Mouse (Mus musculus) MEL (cell line): ENCODE measurements around the gene Cybc1. TPM values are rescaled to one million over a fixed set of nuclear protein-coding genes. Genes with fewer than 3 reads are reported as not detected.

Source experiments
- DNase-seq: peaks from one replicate; pipeline ENCODE4 v3.0.0; 2011; ENCODE audit warnings: low read depth, low spot score
- H3K27ac ChIP-seq: 2 replicates; pipeline ENCODE4 v1.5.1; 2012; ENCODE audit warnings: low read depth, mild to moderate bottlenecking, control low read depth, low read length, moderate library complexity; ENCODE audit not compliant: control insufficient read depth
- H3K27me3 ChIP-seq, 2 experiments: fragments of 150-350 bp in 1 of 2; sonication (generic) in 1 of 2; 2 replicates each; pipeline ENCODE4 v1.6.1; 2012; ENCODE audit warnings: low read length in 2 of 2, mild to moderate bottlenecking in 2 of 2, improper control_type of control experiment in 1 of 2, moderate library complexity in 1 of 2; ENCODE audit not compliant: insufficient read depth in 2 of 2, control insufficient read depth in 1 of 2
- H3K36me3 ChIP-seq, 2 experiments: 2 replicates each; pipeline ENCODE4 v1.6.1; 2012 to 2014; ENCODE audit warnings: low read length in 2 of 2, improper control_type of control experiment in 1 of 2, inconsistent platforms in 1 of 2, mild to moderate bottlenecking in 1 of 2; ENCODE audit not compliant: insufficient read depth in 2 of 2, control insufficient read depth in 1 of 2
- H3K4me1 ChIP-seq, 2 experiments: fragments of 150-350 bp in 1 of 2; sonication (generic) in 1 of 2; 2 replicates each; pipeline ENCODE4 v1.6.1; 2012; ENCODE audit warnings: low read length in 2 of 2, improper control_type of control experiment in 1 of 2, mild to moderate bottlenecking in 1 of 2; ENCODE audit not compliant: insufficient read depth in 2 of 2, control insufficient read depth in 1 of 2
- H3K4me3 ChIP-seq, 2 experiments: fragments of 150-350 bp in 1 of 2; sonication (generic) in 1 of 2; 2 replicates each; pipeline ENCODE4 v1.5.1; 2012; ENCODE audit warnings: low read depth in 2 of 2, low read length in 2 of 2, mild to moderate bottlenecking in 2 of 2, moderate library complexity in 2 of 2, control low read depth in 1 of 2, improper control_type of control experiment in 1 of 2; ENCODE audit not compliant: control insufficient read depth in 1 of 2, insufficient read depth in 1 of 2
- H3K79me2 ChIP-seq: 2 replicates; pipeline ENCODE4 v1.6.1; 2012; ENCODE audit warnings: mild to moderate bottlenecking, low read length, moderate library complexity; ENCODE audit not compliant: control insufficient read depth, poor library complexity, insufficient read depth
- H3K9ac ChIP-seq: 2 replicates; pipeline ENCODE4 v1.6.1; 2012; ENCODE audit warnings: low read depth, mild to moderate bottlenecking, control low read depth, low read length, moderate library complexity; ENCODE audit not compliant: control insufficient read depth, poor library complexity, severe bottlenecking
- H3K9me3 ChIP-seq: fragments of 150-350 bp; sonication (generic); replicated peaks from 2 replicates; pipeline ENCODE4 v1.6.1; 2012; ENCODE audit warnings: mild to moderate bottlenecking, low read length, improper control_type of control experiment, moderate library complexity; ENCODE audit not compliant: insufficient read depth
- CTCF ChIP-seq, 3 experiments: IDR thresholded peaks in 2 of 3; conservative IDR thresholded peaks in 1 of 3; 2 replicates each; pipeline ENCODE4 v1.5.1; 2011 to 2012; ENCODE audit warnings: low read length in 3 of 3, low read depth in 2 of 3, mild to moderate bottlenecking in 2 of 3, improper control_type of control experiment in 1 of 3, inconsistent platforms in 1 of 3, mixed read lengths in 1 of 3, moderate library complexity in 1 of 3; ENCODE audit not compliant: control insufficient read depth in 1 of 3, insufficient read depth in 1 of 3, poor library complexity in 1 of 3, severe bottlenecking in 1 of 3
- E2F4 ChIP-seq: IDR thresholded peaks from 2 replicates; pipeline ENCODE4 v1.6.1; 2011; ENCODE audit warnings: low read depth, low read length, improper control_type of control experiment, borderline replicate concordance
- ELF1 ChIP-seq: IDR thresholded peaks from 2 replicates; pipeline ENCODE4 v1.6.1; 2014; ENCODE audit warnings: low read depth, mild to moderate bottlenecking, inconsistent platforms, low read length, improper control_type of control experiment, moderate library complexity
- GABPA ChIP-seq: IDR thresholded peaks from 2 replicates; pipeline ENCODE4 v1.6.1; 2012; ENCODE audit warnings: low read depth, mild to moderate bottlenecking, inconsistent platforms, low read length, improper control_type of control experiment, moderate library complexity
- GATA1 ChIP-seq: IDR thresholded peaks from 2 replicates; pipeline ENCODE4 v1.6.1; 2011; ENCODE audit warnings: low read depth, low read length, improper control_type of control experiment
- HCFC1 ChIP-seq: IDR thresholded peaks from 2 replicates; pipeline ENCODE4 v1.6.1; 2012; ENCODE audit warnings: low read depth, mild to moderate bottlenecking, inconsistent platforms, low read length, improper control_type of control experiment, moderate library complexity
- KAT2A ChIP-seq: conservative IDR thresholded peaks from 2 replicates; pipeline ENCODE4 v1.6.1; 2012; ENCODE audit warnings: low read depth, low read length, improper control_type of control experiment, inconsistent platforms
- MAFK ChIP-seq: IDR thresholded peaks from 2 replicates; pipeline ENCODE4 v1.6.1; 2011; ENCODE audit warnings: low read depth, mild to moderate bottlenecking, low read length, improper control_type of control experiment, borderline replicate concordance
- MAX ChIP-seq: IDR thresholded peaks from 2 replicates; pipeline ENCODE4 v1.6.1; 2011; ENCODE audit warnings: low read length, improper control_type of control experiment
- MEF2A ChIP-seq: IDR thresholded peaks from 2 replicates; pipeline ENCODE4 v1.6.1; 2014; ENCODE audit warnings: low read depth, mild to moderate bottlenecking, inconsistent platforms, low read length, improper control_type of control experiment; ENCODE audit not compliant: poor library complexity, insufficient replicate concordance, severe bottlenecking; ENCODE audit errors: extremely low read depth
- MYB ChIP-seq: IDR thresholded peaks from 2 replicates; pipeline ENCODE4 v1.6.1; 2011; ENCODE audit warnings: mild to moderate bottlenecking, low read depth, low read length, improper control_type of control experiment
- MYC ChIP-seq: IDR thresholded peaks from 2 replicates; pipeline ENCODE4 v1.6.1; 2011; ENCODE audit warnings: low read depth, mild to moderate bottlenecking, low read length, improper control_type of control experiment, moderate library complexity
- NELFE ChIP-seq: IDR thresholded peaks from 2 replicates; pipeline ENCODE4 v1.6.1; 2011; ENCODE audit warnings: low read depth, low read length, improper control_type of control experiment
- NRF1 ChIP-seq: IDR thresholded peaks from 2 replicates; pipeline ENCODE4 v1.6.1; 2014; ENCODE audit warnings: low read depth, mild to moderate bottlenecking, inconsistent platforms, low read length, improper control_type of control experiment, moderate library complexity; ENCODE audit not compliant: poor library complexity, insufficient read depth, severe bottlenecking
- POLR2A ChIP-seq, 2 experiments: IDR thresholded peaks; 2 replicates each; pipeline ENCODE4 v1.6.1; 2011 to 2012; ENCODE audit warnings: low read length in 2 of 2, mild to moderate bottlenecking in 2 of 2, control low read depth in 1 of 2, improper control_type of control experiment in 1 of 2, low read depth in 1 of 2, moderate library complexity in 1 of 2; ENCODE audit not compliant: control insufficient read depth in 1 of 2, insufficient read depth in 1 of 2, poor library complexity in 1 of 2
- POLR2AphosphoS2 ChIP-seq: IDR thresholded peaks from 2 replicates; pipeline ENCODE4 v1.6.1; 2011; ENCODE audit warnings: low read length, improper control_type of control experiment
- RAD21 ChIP-seq: IDR thresholded peaks from 2 replicates; pipeline ENCODE4 v1.6.1; 2011; ENCODE audit warnings: mild to moderate bottlenecking, low read depth, low read length, improper control_type of control experiment
- TAL1 ChIP-seq: IDR thresholded peaks from 2 replicates; pipeline ENCODE4 v1.6.1; 2012; ENCODE audit warnings: mild to moderate bottlenecking, inconsistent platforms, low read length, moderate library complexity, mixed read lengths
- TBP ChIP-seq: IDR thresholded peaks from 2 replicates; pipeline ENCODE4 v1.8.0; 2011; ENCODE audit warnings: low read depth, low read length, improper control_type of control experiment
- ZMIZ1 ChIP-seq: IDR thresholded peaks from 2 replicates; pipeline ENCODE4 v1.6.1; 2012; ENCODE audit warnings: low read depth, mild to moderate bottlenecking, inconsistent platforms, low read length, improper control_type of control experiment, moderate library complexity
- ZNF384 ChIP-seq: IDR thresholded peaks from 2 replicates; pipeline ENCODE4 v1.6.1; 2012; ENCODE audit warnings: low read depth, mild to moderate bottlenecking, inconsistent platforms, low read length, improper control_type of control experiment
- polyA plus RNA-seq, 2 experiments: library from polyadenylated mRNA; stranded (reverse) in 1 of 2; unstranded in 1 of 2; fragments of >175 nt in 1 of 2; fragments of >200 nt in 1 of 2; gene quantifications; 2 replicates each; pipeline versions ENCODE4 v1.2.1 to v1.2.4; 2012; ENCODE audit warnings: low replicate concordance in 2 of 2, low read depth in 1 of 2; ENCODE audit not compliant: insufficient read length in 2 of 2, insufficient read depth in 1 of 2, missing spikeins in 1 of 2
- total RNA-seq: library from RNA; depleted of rRNA; stranded (reverse); fragments of 300-350 nt; gene quantifications from 2 replicates; pipeline ENCODE4 v1.2.3, GENCODE M21; 2012

Cybc1 gene
- total and polyA plus RNA-seq, 3 experiments, result 43.6 to 46.1 TPM; not detected in 1

DNA sequence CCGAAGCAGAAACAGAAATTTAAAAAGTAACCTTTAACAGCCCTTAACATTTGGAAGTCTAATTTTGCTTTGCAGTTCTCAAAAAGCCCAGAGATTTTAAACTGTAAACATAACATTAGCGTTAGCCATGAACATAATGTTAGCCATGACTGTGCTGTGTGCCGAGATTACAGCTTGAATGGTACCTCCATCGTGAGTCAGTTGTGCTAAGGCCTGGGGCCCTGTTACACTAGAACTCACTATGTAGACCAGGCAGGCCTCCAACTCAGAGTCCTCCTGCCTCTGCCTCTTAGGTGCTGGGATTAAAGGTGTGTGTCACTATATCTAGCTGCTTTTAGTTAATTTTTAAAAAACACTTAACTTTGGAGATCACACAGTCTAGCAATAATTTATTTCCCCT is 2.1 kb upstream of the Cybc1 start:
- no peak for TF ChIP-seq NELFE
- TF ChIP-seq ZMIZ1, result peak; percentile 11; the same call in 1 of the 2 replicates
- peak; percentile 55; the same call in 1 of the 2 replicates for TF ChIP-seq TBP
- TF ChIP-seq, all 39 proteins: peak for 2
- no peaks in the 10 kb centered on the region for H3K27me3 ChIP-seq
- H3K9ac ChIP-seq, result no peak overlapping the region
- no peak overlapping the region for H3K4me3 ChIP-seq
- H3K36me3 ChIP-seq, result peaks cover 2 to 41% of the 10 kb centered on the region in 2 experiments; a peak in 2 of 4 replicates
- H3K79me2 ChIP-seq, result peaks cover 14% of the 10 kb centered on the region
- no peaks in the 10 kb centered on the region for H3K9me3 ChIP-seq
- DNase-seq, result no peak
- peak overlapping the region; percentile 69; the same call in 1 of the 2 replicates for H3K27ac ChIP-seq
- H3K4me1 ChIP-seq, result peaks cover 27% of the 10 kb centered on the region in 2 experiments

DNA sequence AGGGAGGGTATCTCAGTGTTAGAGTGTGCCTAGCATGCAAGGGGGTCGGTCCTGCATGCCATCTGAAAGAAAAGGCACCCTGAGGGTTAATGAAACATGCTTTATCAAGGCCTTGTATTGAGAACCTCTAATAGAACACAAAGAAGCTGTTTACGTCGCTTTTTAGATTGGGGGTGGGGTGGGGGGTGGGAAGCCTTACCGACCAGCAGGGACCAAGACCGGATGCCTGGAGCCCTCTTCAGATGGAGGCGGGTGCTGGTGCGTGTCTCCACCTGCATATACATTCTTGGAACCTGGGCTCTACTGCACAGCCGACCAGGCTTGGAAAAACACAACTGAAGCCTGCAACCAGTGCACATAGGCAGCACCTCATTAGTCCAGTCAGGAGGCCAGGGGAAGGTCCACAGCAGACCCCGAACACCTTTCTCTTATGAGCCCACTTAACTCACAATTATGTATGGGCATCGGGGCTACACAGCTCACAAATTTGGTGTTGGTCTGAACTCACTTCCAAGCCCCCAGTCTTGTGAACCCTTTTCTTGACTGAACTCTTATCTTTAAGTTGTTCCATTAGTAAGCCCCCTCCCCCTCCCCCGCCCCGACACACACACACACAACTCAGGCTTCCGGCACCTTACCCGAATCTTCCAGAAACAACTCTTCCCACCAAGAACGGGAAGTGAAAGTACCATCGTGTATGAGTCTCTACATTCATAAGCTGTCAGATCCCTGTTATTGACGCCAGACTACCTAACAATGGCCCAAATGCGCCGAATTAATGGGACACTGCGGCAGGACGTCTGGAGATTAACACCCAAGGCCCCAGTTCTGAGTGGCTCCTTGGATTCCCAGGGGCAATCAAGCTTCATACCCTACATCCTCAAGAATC is 749 bp downstream of the Cybc1 start:
- TF ChIP-seq MEF2A (no peak), MYC (no peak), MAX (no peak; the same call in 1 of the 2 replicates), NRF1 (no peak), TAL1 (no peak), ZMIZ1 (no peak), RAD21 (no peak), GABPA (no peak), ELF1 (no peak), POLR2A (IDR thresholded peaks at IDR 0.05; ENCODE audit: control insufficient read depth in 1 of 2, insufficient read depth in 1 of 2, low read depth in 1 of 2, low read length in 2 of 2, poor library complexity in 1 of 2) (no peak), GATA1 (no peak), E2F4 (no peak), HCFC1 (no peak), CTCF (IDR thresholded peaks at IDR 0.05 in 2 of 3, conservative IDR thresholded peaks at IDR 0.05 in 1 of 3; ENCODE audit: control insufficient read depth in 1 of 3, insufficient read depth in 1 of 3, low read depth in 2 of 3, low read length in 3 of 3, poor library complexity in 1 of 3, severe bottlenecking in 1 of 3) (no peak), KAT2A (no peak), ZNF384 (no peak), MAFK (no peak), POLR2AphosphoS2 (no peak), MYB (no peak)
- Histone ChIP-seq H3K36me3 (peaks cover 2 to 29% of the 10 kb centered on the region in 2 experiments; a peak in 3 of 4 replicates), H3K27me3 (no peaks in the 10 kb centered on the region), H3K4me3 (peak overlapping the region; percentile 89 to 99), H3K79me2 (peaks cover 14% of the 10 kb centered on the region), H3K9me3 (no peaks in the 10 kb centered on the region), H3K27ac (peak overlapping the region; percentile 86), H3K4me1 (peaks cover 25 to 27% of the 10 kb centered on the region in 2 experiments), H3K9ac (peak overlapping the region; percentile 87)
- DNase-seq, result peak; percentile 83
